Mouse (Mus musculus) spleen, adult 2 months (tissue): Measurements from ENCODE around the gene Cpne5.

Source experiments
- CTCF ChIP-seq: fragments of 200-500 bp; IDR thresholded peaks from 2 replicates; pipeline ENCODE4 v1.5.1; 2011; ENCODE audit warnings: mild to moderate bottlenecking, inconsistent platforms; ENCODE audit not compliant: insufficient read depth, insufficient read length, insufficient replicate concordance; ENCODE audit errors: extremely low read depth
- POLR2A ChIP-seq: fragments of 200-500 bp; IDR thresholded peaks from 2 replicates; pipeline ENCODE4 v1.6.1; 2011; ENCODE audit warnings: low read depth, low read length, inconsistent platforms

GRCm38 (mm10) chr17:29141577-29141976 lies 96.4 kb downstream of the Cpne5 start:
- TF ChIP-seq CTCF (no peak), POLR2A (no peak)
